Mouse (Mus musculus) heart, postnatal 0 days (tissue): Measurements from ENCODE around the gene Tarsl2. TPM values are rescaled to one million over a fixed set of nuclear protein-coding genes. Genes with fewer than 3 reads are reported as not detected.

Source experiments
- ATAC-seq: fragments of 200-750 bp; cut with Nextera tagmentation; 2 replicates; pipeline ENCODE4 v1.8.0; 2017; ENCODE audit warnings: low read depth, moderate number of reproducible peaks, moderate library complexity; ENCODE audit not compliant: insufficient read depth
- DNase-seq: peaks from one replicate; pipeline ENCODE4 v3.0.0-alpha.2; 2016; ENCODE audit warnings: low spot score
- H3K27ac ChIP-seq: fragments of 300-500 bp; sonication (generic); 2 replicates; pipeline ENCODE4 v1.5.1; 2014; ENCODE audit warnings: low read depth, mild to moderate bottlenecking
- H3K27me3 ChIP-seq: fragments of 300-500 bp; sonication (generic); 2 replicates; pipeline ENCODE4 v1.6.1; 2014; ENCODE audit warnings: low read length, mixed read lengths; ENCODE audit not compliant: control insufficient read depth, insufficient read depth
- H3K36me3 ChIP-seq: fragments of 300-500 bp; sonication (generic); replicated peaks from 2 replicates; pipeline ENCODE4 v1.6.1; 2014; ENCODE audit warnings: low read length, mixed read lengths; ENCODE audit not compliant: control insufficient read depth, insufficient read depth
- H3K4me1 ChIP-seq: fragments of 300-500 bp; sonication (generic); 2 replicates; pipeline ENCODE4 v1.6.1; 2014; ENCODE audit warnings: antibody characterized with exemption; ENCODE audit not compliant: control insufficient read depth, insufficient read depth
- H3K4me2 ChIP-seq: fragments of 300-500 bp; sonication (generic); 2 replicates; pipeline ENCODE4 v1.6.1; 2014; ENCODE audit warnings: low read depth, mild to moderate bottlenecking, low read length, moderate library complexity
- H3K4me3 ChIP-seq: fragments of 300-500 bp; sonication (generic); 2 replicates; pipeline ENCODE4 v1.5.1; 2014; ENCODE audit warnings: low read depth, low read length
- H3K9ac ChIP-seq: fragments of 300-500 bp; sonication (generic); replicated peaks from 2 replicates; pipeline ENCODE4 v1.6.1; 2014; ENCODE audit warnings: low read depth, low read length, mixed read lengths
- H3K9me3 ChIP-seq: fragments of 300-500 bp; sonication (generic); replicated peaks from 2 replicates; pipeline ENCODE4 v1.6.1; 2016; ENCODE audit warnings: low read length; ENCODE audit not compliant: control insufficient read depth
- CTCF ChIP-seq: IDR thresholded peaks from 2 replicates; pipeline ENCODE4 v1.5.1; 2016; ENCODE audit warnings: antibody characterized with exemption, control low read depth, low read depth
- EP300 ChIP-seq: IDR thresholded peaks from 2 replicates; pipeline ENCODE4 v1.6.1; 2016; ENCODE audit warnings: antibody characterized with exemption, low read depth
- WGBS: fragments of 180-500 bp; shearing (Covaris S2); extraction: QIAGEN DNeasy Blood & Tissue Kit; methylation state at CpG from one replicate; pipeline ENCODE4 v1.1.7; 2014; 5-methylcytosine and 5-hydroxymethylcytosine counted together
- polyA plus RNA-seq: library from polyadenylated mRNA; unstranded; fragments of >200 nt; fragmentation: Nextera tagmentation; extraction: Ambion mirVana; gene quantifications from 2 replicates; pipeline ENCODE4 v1.2.1, GENCODE M21; 2015
- total RNA-seq: library from RNA; depleted of rRNA; stranded (reverse); fragments of >200 nt; gene quantifications from 2 replicates; pipeline ENCODE4 v1.2.3, GENCODE M21; 2014; ENCODE audit warnings: low replicate concordance; rRNA removed

The Tarsl2 gene
- total and polyA plus RNA-seq, 2 experiments from 2014 or later = 15.8 to 17.6 TPM

GRCm38 (mm10) chr7:65735261-65735660 lies 90.6 kb downstream of the Tarsl2 start:
- H3K4me1 ChIP-seq = no peaks in the 10 kb centered on the region
- WGBS = 86% methylated on average over 3 of the region's 3 CpGs
- H3K4me2 ChIP-seq = no peak overlapping the region
- H3K4me3 ChIP-seq = no peak overlapping the region
- TF ChIP-seq CTCF (no peak), EP300 (no peak)
- no peaks in the 10 kb centered on the region for H3K9me3 ChIP-seq
- H3K36me3 ChIP-seq = no peaks in the 10 kb centered on the region
- no peak overlapping the region for H3K27ac ChIP-seq
- DNase-seq = no peak
- no peak overlapping the region for H3K9ac ChIP-seq
- ATAC-seq = no peak
- no peaks in the 10 kb centered on the region for H3K27me3 ChIP-seq

- TF ChIP-seq EP300 (no peak), CTCF (no peak)
- DNase-seq = no peak
- Histone ChIP-seq H3K4me3 (no peak overlapping the region), H3K27ac (no peak overlapping the region), H3K4me1 (no peaks in the 10 kb centered on the region), H3K27me3 (no peaks in the 10 kb centered on the region), H3K9me3 (no peaks in the 10 kb centered on the region), H3K9ac (no peak overlapping the region), H3K4me2 (no peak overlapping the region), H3K36me3 (no peaks in the 10 kb centered on the region)
- no peak for ATAC-seq
- WGBS = 50% methylated on average over 12 of the region's 12 CpGs
Measured at GRCm38 (mm10) chr7:65737286-65738040, 92.8 kb downstream of the Tarsl2 start.

Other genes starting within 250 kb of the Tarsl2 start
- 33.9 and 36.5 TPM in 2 replicates for gene Tjp1, start 117.1 kb upstream of the Tarsl2 start, total RNA-seq
- 13.8 and 15.0 TPM in 2 replicates for gene Tjp1, start 117.1 kb upstream of the Tarsl2 start, polyA plus RNA-seq
- 17.7 and 59.3 TPM in 2 replicates for gene Tm2d3, start 46.3 kb downstream of the Tarsl2 start, total RNA-seq
- gene Tm2d3, start 46.3 kb downstream of the Tarsl2 start, polyA plus RNA-seq = 39.5 and 41.3 TPM in 2 replicates
- 8.1 and 10.1 TPM in 2 replicates for gene Pcsk6, start 216.8 kb downstream of the Tarsl2 start, total RNA-seq
- 1.6 and 1.7 TPM in 2 replicates for gene Pcsk6, start 216.8 kb downstream of the Tarsl2 start, polyA plus RNA-seq